Mouse (Mus musculus): ENCODE data around the gene Gm21882.
"Not testable (repeated sequence)": the region's sequence is repeated elsewhere in the genome, so short reads cannot be mapped to it uniquely, and the experiment has no call there.

Gm21882 gene

DNA sequence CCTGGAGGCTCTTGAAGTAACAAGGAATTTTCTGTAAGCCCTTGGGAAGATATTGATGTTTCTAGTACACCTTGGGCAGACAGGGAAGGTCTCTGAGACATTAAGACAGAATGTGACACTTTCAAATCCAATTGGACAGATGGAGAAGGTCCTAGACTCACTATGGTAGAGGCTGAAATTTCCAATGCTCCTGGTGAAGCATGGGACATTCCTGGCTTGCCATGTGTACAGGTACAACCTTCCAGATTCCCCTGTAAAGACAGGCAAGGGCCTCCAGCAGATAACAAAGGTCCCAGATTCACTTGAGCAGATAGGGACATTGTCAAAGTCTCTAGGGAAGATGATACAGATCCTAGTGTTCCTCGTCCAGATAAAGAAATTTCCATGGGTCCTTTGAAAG is at the start of gene Gm21882:
Gene Gm21882 (minus strand): TSS at position 101 of the 400 bp plus-strand sequence.
- DNase-seq (ENCODE audit: low read depth, low spot score) = not testable (repeated sequence)

Data from CD4-positive helper T cell, adult 2 months (primary cell).